Mouse (Mus musculus) myocyte (in vitro differentiated cells): ENCODE results near the gene Rad18.

Source experiments
- CEBPB ChIP-seq: IDR thresholded peaks from 2 replicates; pipeline ENCODE4 v1.6.1; 2011; ENCODE audit warnings: mild to moderate bottlenecking, moderate library complexity; ENCODE audit not compliant: poor library complexity, insufficient read depth, severe bottlenecking
- MAX ChIP-seq: IDR thresholded peaks from one replicate; pipeline ENCODE4 v1.6.1; 2011; ENCODE audit warnings: low read depth, mild to moderate bottlenecking, control low read depth
- MYOG ChIP-seq, 3 experiments: IDR thresholded peaks; one replicate each; pipeline ENCODE4 v1.6.1; 2011; ENCODE audit warnings: control low read depth in 2 of 3, low read depth in 2 of 3, mild to moderate bottlenecking in 2 of 3; ENCODE audit not compliant: insufficient read length in 2 of 3, control insufficient read depth in 1 of 3, insufficient read depth in 1 of 3
- POLR2A ChIP-seq: IDR thresholded peaks from one replicate; pipeline ENCODE4 v1.6.1; 2011; ENCODE audit warnings: low read depth, mild to moderate bottlenecking, control low read depth, moderate library complexity; ENCODE audit not compliant: insufficient read length
- SRF ChIP-seq: IDR thresholded peaks from one replicate; pipeline ENCODE4 v1.6.1; 2011; ENCODE audit warnings: low read depth; ENCODE audit not compliant: control insufficient read depth, insufficient read length

DNA sequence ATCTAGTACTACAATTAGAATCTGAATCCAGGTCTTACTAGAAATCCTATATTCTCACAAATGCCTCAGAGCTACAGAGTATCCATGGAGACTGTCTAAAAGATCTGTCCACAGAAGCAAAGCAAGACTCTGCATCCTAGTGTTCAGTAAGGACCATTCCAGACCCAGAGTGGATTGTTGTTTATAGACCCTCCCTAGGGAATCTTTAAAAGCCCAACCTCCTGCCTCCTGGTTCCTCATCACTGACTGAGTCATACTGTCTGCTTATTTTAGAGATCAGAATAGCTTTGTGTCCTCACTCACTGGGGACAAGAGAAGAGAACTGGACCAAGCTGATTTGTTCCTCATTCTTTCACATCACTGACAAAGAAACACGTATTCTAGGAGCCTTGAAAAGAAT is 126.1 kb downstream of the Rad18 start:
- TF ChIP-seq POLR2A (no peak), CEBPB (no peak), MYOG (IDR thresholded peaks at IDR 0.05; ENCODE audit: control insufficient read depth in 1 of 3, insufficient read depth in 1 of 3, insufficient read length in 2 of 3, low read depth in 2 of 3) (no peak), MAX (no peak), SRF (no peak)
